Mouse (Mus musculus) small intestine, adult 2 months (tissue): ENCODE results near the gene Lgalsl. TPM values are rescaled to one million over a fixed set of nuclear protein-coding genes. Genes with fewer than 3 reads are reported as not detected.

Experiments
- H3K27ac ChIP-seq: fragments of 200-500 bp; 2 replicates; pipeline ENCODE4 v1.5.1; 2012; ENCODE audit warnings: low read depth, low read length, control low read depth, inconsistent platforms; ENCODE audit not compliant: insufficient read depth
- H3K27me3 ChIP-seq: fragments of 200-500 bp; 2 replicates; pipeline ENCODE4 v1.6.1; 2012; ENCODE audit warnings: mild to moderate bottlenecking, moderate library complexity, low read length, inconsistent platforms; ENCODE audit not compliant: control insufficient read depth, insufficient read depth
- H3K36me3 ChIP-seq: fragments of 200-500 bp; 2 replicates; pipeline ENCODE4 v1.6.1; 2012; ENCODE audit warnings: mild to moderate bottlenecking, low read length, control low read depth, inconsistent platforms; ENCODE audit not compliant: control insufficient read depth, insufficient read depth
- H3K4me1 ChIP-seq: fragments of 200-500 bp; 2 replicates; pipeline ENCODE4 v1.6.1; 2012; ENCODE audit warnings: low read length, inconsistent platforms, mixed read lengths; ENCODE audit not compliant: control insufficient read depth, insufficient read depth, insufficient read length
- H3K4me3 ChIP-seq: fragments of 200-500 bp; 2 replicates; pipeline ENCODE4 v1.5.1; 2012; ENCODE audit warnings: low read depth, mild to moderate bottlenecking, control low read depth, inconsistent platforms, low read length, moderate library complexity
- CTCF ChIP-seq: fragments of 200-500 bp; IDR thresholded peaks from 2 replicates; pipeline ENCODE4 v1.5.1; 2012; ENCODE audit warnings: low read depth, mild to moderate bottlenecking, control low read depth, inconsistent platforms, low read length, moderate library complexity, mixed read lengths; ENCODE audit not compliant: insufficient replicate concordance, insufficient read length; ENCODE audit errors: extremely low read depth
- POLR2A ChIP-seq: fragments of 200-500 bp; IDR thresholded peaks from 2 replicates; pipeline ENCODE4 v1.6.1; 2012; ENCODE audit warnings: low read depth, mild to moderate bottlenecking, control low read depth, inconsistent platforms, low read length, moderate library complexity
- WGBS: fragments of 180-500 bp; shearing (Covaris S2); methylation state at CpG from one replicate; pipeline ENCODE4 v1.1.7; 2018; 5-methylcytosine and 5-hydroxymethylcytosine counted together
- polyA plus RNA-seq: library from polyadenylated mRNA; depleted of rRNA; stranded (reverse); fragments of >200 nt; gene quantifications from 2 replicates; pipeline ENCODE4 v1.2.3, GENCODE M21; 2012; rRNA removed

Gene Lgalsl
- polyA plus RNA-seq, 1 experiment, result 4.5 TPM

DNA sequence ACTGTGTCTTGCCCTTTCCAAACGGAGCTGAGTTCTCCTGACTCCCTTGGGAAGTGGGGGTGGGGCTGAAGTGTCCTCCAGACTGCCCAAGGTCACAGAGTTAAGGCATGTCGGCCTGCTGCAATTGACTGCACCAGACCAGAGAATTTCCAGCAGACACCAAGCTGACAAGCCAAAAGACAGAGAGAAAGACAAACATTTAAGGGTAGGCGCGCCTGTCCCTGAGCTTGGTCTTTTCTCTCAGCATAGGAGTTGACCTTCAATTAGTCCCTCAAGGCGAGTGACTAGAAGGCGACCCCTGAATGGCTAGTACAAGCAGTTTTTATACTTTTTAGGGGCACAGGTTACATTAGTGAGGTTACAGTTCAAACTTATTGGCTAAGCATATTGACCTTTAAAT is 46.1 kb downstream of the Lgalsl start:
- no peaks in the 10 kb centered on the region for H3K27me3 ChIP-seq
- WGBS, result 87% methylated on average over 6 of the region's 6 CpGs
- TF ChIP-seq POLR2A (no peak), CTCF (no peak)

DNA sequence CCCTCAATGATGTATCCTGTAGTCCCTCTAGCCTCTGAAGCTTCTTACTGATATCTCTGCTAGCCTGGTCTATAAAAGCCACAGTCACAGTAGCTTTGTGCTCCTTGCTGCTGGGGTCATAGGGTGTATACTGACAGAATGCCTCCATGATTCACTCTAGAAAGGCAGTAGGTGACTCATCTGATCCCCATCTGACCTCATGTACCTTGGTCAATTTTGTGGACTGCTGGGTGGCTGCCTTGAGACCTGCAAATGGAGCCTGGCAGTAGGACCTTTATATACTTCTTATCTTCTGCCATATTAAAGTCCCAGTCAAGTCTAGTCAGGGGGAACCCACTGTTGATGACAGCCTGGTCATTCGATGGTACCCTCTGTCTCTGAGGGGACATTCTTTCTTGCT is 47.4 kb downstream of the Lgalsl start:
- Histone ChIP-seq H3K4me1 (peaks cover 7% of the 10 kb centered on the region; the same call in 1 of the 2 replicates), H3K27me3 (no peaks in the 10 kb centered on the region), H3K36me3 (no peaks in the 10 kb centered on the region), H3K27ac (peak overlapping the region; percentile 69), H3K4me3 (no peak overlapping the region)
- TF ChIP-seq CTCF (no peak), POLR2A (no peak)
- WGBS, result 88% methylated on average over 1 of the region's 1 CpGs

More for the DNA sequence above, 46.1 kb downstream of the Lgalsl start:
- H3K36me3 ChIP-seq, result no peaks in the 10 kb centered on the region
- H3K27ac ChIP-seq, result no peak overlapping the region
- peaks cover 9% of the 10 kb centered on the region; the same call in 1 of the 2 replicates for H3K4me1 ChIP-seq
- no peak overlapping the region for H3K4me3 ChIP-seq

DNA sequence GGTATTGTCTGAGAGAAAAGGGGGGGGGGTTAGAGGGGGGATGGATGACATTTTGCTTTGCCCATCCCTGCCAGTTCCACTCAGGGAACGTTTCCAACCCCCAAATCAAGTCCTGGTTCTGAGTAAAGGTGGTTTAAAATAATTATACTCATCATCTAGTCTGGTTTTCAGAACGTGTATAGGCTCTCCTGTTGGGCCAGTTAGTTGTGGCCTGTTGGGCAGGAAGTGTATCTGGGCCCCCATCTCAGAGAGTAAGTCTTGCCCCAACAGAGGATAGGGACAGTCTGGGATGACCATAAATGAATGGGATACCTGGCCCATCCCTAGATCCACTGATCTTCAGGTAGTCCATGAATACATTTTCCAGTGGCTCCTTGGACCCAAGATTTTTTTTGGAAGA is 48.2 kb downstream of the Lgalsl start:
- no peaks in the 10 kb centered on the region for H3K36me3 ChIP-seq
- no peak overlapping the region for H3K27ac ChIP-seq
- H3K4me1 ChIP-seq, result peaks cover 5% of the 10 kb centered on the region; the same call in 1 of the 2 replicates
- H3K4me3 ChIP-seq, result no peak overlapping the region
- 75% methylated on average over 2 of the region's 2 CpGs for WGBS
- TF ChIP-seq POLR2A (no peak), CTCF (no peak)
- no peaks in the 10 kb centered on the region for H3K27me3 ChIP-seq

DNA sequence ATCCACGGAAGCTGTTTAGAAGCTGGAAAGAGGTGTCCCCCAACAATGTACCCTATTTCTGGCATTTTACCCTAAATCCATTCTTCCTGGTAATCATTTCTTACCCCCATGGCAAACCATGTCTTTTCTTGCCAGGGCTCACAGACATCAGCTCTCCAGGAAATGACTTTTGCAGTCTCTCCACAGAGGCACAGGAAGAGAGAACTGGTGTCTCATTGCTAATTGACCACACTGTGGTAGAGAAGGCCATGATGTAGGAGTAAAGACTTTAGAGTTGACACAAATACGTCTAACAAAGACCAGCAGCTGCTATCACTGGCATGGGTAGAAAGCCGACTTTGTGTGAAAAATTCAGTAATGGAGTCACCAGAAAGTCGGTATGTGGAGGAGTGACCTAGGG is 50.5 kb downstream of the Lgalsl start:
- Histone ChIP-seq H3K27me3 (no peaks in the 10 kb centered on the region), H3K4me1 (peaks cover 6% of the 10 kb centered on the region; the same call in 1 of the 2 replicates), H3K4me3 (no peak overlapping the region), H3K36me3 (no peaks in the 10 kb centered on the region), H3K27ac (no peak overlapping the region)
- 77% methylated on average over 4 of the region's 4 CpGs for WGBS
- TF ChIP-seq CTCF (no peak), POLR2A (no peak)

DNA sequence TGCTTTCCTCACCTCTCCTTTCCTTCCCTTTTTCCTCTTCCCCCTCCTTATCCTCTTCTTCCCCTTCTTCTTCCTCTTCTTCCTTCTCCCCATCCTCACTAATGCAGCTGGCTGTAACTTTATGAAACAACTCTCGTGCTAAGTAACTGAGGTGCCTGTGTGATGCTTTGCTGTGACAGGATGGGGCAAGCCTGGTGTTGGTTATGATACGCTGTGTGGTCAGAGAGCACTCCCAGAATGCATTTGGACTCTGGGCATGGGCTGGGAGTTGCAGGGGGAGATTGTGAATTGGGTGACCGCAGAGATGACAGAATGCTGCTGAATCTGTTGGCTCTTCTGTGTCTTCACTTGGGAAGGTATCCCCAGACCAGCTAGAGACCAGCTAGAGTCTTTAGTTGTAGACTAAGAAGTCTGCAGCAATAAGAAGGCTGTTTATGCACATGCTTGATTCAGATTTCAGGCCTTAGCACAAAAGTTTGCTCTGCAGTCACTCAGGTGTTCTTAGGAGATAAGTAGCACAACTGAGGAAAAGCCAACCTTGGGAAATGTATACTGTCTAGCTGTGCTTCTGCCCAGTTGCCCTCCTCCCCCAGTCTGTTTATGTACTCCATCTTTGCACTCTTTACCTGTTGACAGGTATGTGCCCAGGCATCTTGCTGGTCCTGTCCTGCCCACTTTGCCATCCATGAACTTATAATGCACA is 51.8 kb downstream of the Lgalsl start:
- no peaks in the 10 kb centered on the region for H3K36me3 ChIP-seq
- H3K4me1 ChIP-seq, result peaks cover 6% of the 10 kb centered on the region; the same call in 1 of the 2 replicates
- H3K4me3 ChIP-seq, result no peak overlapping the region
- no peak overlapping the region for H3K27ac ChIP-seq
- H3K27me3 ChIP-seq, result no peaks in the 10 kb centered on the region
- 89% methylated on average over 3 of the region's 3 CpGs for WGBS
- TF ChIP-seq POLR2A (no peak), CTCF (no peak)

DNA sequence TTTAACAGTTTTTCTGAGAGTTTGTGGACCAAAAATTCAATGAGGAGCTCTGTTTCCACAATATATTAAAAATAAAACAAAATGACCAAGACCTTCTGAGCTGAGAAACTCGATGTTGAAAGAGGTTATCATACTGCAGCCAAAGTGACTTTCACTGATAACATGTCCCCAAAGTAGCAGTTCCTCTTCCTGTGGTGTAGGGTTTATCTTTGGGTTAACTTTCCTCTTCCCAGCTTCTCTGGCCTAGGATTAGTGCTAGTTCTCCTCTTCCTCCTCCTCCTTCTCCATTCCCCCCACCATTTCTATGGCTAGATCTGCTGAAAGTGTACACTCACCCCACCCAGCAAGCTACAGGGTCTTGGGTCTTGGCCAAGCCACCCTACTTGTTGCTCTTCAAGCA is 52.6 kb downstream of the Lgalsl start:
- TF ChIP-seq CTCF (no peak), POLR2A (no peak)
- 37% methylated on average over 1 of the region's 1 CpGs for WGBS
- Histone ChIP-seq H3K4me3 (no peak overlapping the region), H3K27ac (no peak overlapping the region), H3K27me3 (no peaks in the 10 kb centered on the region), H3K4me1 (peaks cover 6% of the 10 kb centered on the region; the same call in 1 of the 2 replicates), H3K36me3 (no peaks in the 10 kb centered on the region)

DNA sequence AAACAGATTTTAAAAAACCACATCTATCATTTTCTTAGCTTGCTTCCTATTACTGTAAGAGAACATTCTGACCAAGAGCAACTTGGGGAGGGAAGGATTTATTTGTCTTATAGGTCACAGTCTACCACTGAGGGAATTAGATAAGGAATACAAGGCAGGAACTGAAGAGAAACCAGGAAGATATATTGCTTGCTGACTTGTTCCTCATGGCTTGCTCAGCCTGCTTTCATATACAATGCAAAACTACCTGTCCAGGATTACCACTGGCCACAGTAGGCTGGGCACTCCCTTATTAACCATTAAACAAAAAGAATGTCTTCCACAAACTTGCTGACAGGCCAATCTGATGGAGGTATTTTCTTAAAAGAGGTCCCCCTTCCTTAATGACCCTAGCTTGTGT is 54.2 kb downstream of the Lgalsl start:
- peaks cover 1% of the 10 kb centered on the region; the same call in 1 of the 2 replicates for H3K4me1 ChIP-seq
- TF ChIP-seq CTCF (no peak), POLR2A (no peak)
- no peaks in the 10 kb centered on the region for H3K27me3 ChIP-seq
- no peak overlapping the region for H3K4me3 ChIP-seq
- H3K27ac ChIP-seq, result no peak overlapping the region
- H3K36me3 ChIP-seq, result no peaks in the 10 kb centered on the region

Other genes starting within 250 kb of the Lgalsl start
- 22.4 and 48.0 TPM in 2 replicates for gene Aftph, start 89.5 kb downstream of the Lgalsl start, polyA plus RNA-seq